Mouse (Mus musculus): ENCODE measurements around the gene Hsd17b1. TPM values are rescaled to one million over a fixed set of nuclear protein-coding genes. Genes with fewer than 3 reads are reported as not detected.

The Hsd17b1 gene
- total and polyA plus RNA-seq, 3 experiments = not detected

- Histone ChIP-seq H3K27ac (ENCODE audit: control insufficient read depth, low read depth, low read length) (no peak overlapping the region), H3K9ac (ENCODE audit: control insufficient read depth, low read depth, low read length, poor library complexity, severe bottlenecking) (no peak overlapping the region), H3K4me1 (ENCODE audit: control insufficient read depth in 1 of 2, insufficient read depth in 2 of 2, low read length in 2 of 2) (peaks cover 12 to 23% of the 10 kb centered on the region in 2 experiments), H3K9me3 (replicated peaks; ENCODE audit: insufficient read depth, low read length) (no peaks in the 10 kb centered on the region), H3K79me2 (ENCODE audit: control insufficient read depth, insufficient read depth, low read length, poor library complexity) (no peaks in the 10 kb centered on the region), H3K36me3 (ENCODE audit: control insufficient read depth in 1 of 2, insufficient read depth in 2 of 2, low read length in 2 of 2) (peaks cover 0 to 16% of the 10 kb centered on the region in 2 experiments; a peak in 2 of 4 replicates), H3K27me3 (ENCODE audit: control insufficient read depth in 1 of 2, insufficient read depth in 2 of 2, low read length in 2 of 2) (no peaks in the 10 kb centered on the region), H3K4me3 (ENCODE audit: control insufficient read depth in 1 of 2, insufficient read depth in 1 of 2, low read depth in 2 of 2, low read length in 2 of 2) (no peak overlapping the region)
- no peak for DNase-seq (ENCODE audit: low read depth, low spot score)
- TF ChIP-seq USF2 (IDR thresholded peaks at IDR 0.05; ENCODE audit: borderline replicate concordance in 1 of 2, insufficient read depth in 1 of 2, low read depth in 1 of 2, low read length in 2 of 2) = no peak
- TF ChIP-seq JUND (IDR thresholded peaks at IDR 0.05; ENCODE audit: low read depth, low read length) = no peak
- TF ChIP-seq USF1 (IDR thresholded peaks at IDR 0.05; ENCODE audit: low read depth, low read length) = no peak
- no peak for TF ChIP-seq UBTF (IDR thresholded peaks at IDR 0.05; ENCODE audit: borderline replicate concordance, insufficient read depth, low read depth, low read length)
- TF ChIP-seq ZMIZ1 (IDR thresholded peaks at IDR 0.05; ENCODE audit: low read depth, low read length) = no peak
- no peak for TF ChIP-seq MEF2A (IDR thresholded peaks at IDR 0.05; ENCODE audit: extremely low read depth, insufficient replicate concordance, low read depth, low read length, poor library complexity, severe bottlenecking)
- no peak for TF ChIP-seq EP300 (IDR thresholded peaks at IDR 0.05; ENCODE audit: low read depth in 1 of 2, low read length in 2 of 2)
- no peak for TF ChIP-seq POLR2AphosphoS2 (IDR thresholded peaks at IDR 0.05; ENCODE audit: low read length)
Observed at GRCm38 (mm10) chr11:101062165-101062884, 15.9 kb upstream of the Hsd17b1 start.

DNA sequence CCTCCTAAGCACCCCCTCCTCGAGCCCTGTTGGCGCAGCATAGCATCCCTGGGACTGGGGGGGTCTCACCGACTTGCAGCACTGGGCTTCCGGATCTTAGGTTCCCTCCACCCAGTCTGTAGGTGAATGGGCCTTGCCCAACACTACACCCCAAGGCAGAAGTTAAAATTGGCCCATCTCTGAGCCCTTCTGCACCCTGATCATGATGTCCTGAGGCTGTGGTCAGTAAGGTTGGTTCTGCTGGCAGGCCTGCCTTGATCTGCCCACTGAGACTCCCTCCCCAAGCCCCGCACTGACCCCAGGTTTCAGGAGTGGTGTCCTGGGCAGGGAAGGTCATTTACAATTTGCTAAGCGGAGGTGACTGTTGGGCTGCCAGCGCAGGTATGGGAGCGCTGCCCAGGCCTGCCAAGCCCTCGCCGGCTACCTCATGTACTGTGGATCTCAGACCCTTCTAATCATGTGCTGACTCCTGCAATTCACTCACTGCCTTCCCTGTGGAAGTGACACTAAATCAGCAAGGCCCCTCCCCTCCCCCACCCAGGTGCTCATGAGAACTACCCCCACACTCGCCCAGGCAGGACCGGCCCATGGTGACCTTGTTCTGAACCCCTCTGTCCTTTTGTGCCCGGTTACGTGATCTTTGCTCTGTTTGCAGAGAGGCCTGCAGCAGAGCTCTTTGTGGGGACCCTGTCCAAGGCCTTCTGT lies 15.1 kb upstream of the Hsd17b1 start:
- H3K4me1 ChIP-seq (ENCODE audit: control insufficient read depth in 1 of 2, insufficient read depth in 2 of 2, low read length in 2 of 2) = peaks cover 12 to 24% of the 10 kb centered on the region in 2 experiments
- H3K4me3 ChIP-seq (ENCODE audit: control insufficient read depth in 1 of 2, insufficient read depth in 1 of 2, low read depth in 2 of 2, low read length in 2 of 2) = no peak overlapping the region
- no peaks in the 10 kb centered on the region for H3K9me3 ChIP-seq (replicated peaks; ENCODE audit: insufficient read depth, low read length)
- TF ChIP-seq UBTF (IDR thresholded peaks at IDR 0.05; ENCODE audit: borderline replicate concordance, insufficient read depth, low read depth, low read length) (no peak), BHLHE40 (IDR thresholded peaks at IDR 0.05; ENCODE audit: borderline replicate concordance, low read depth, low read length) (no peak), ZKSCAN1 (IDR thresholded peaks at IDR 0.05; ENCODE audit: low read depth, low read length) (no peak), MAFK (IDR thresholded peaks at IDR 0.05; ENCODE audit: borderline replicate concordance, low read depth, low read length) (no peak), POLR2AphosphoS5 (IDR thresholded peaks at IDR 0.05; ENCODE audit: borderline replicate concordance, low read depth, low read length) (no peak), SIN3A (IDR thresholded peaks at IDR 0.05; ENCODE audit: low read length) (no peak), ZNF384 (IDR thresholded peaks at IDR 0.05; ENCODE audit: low read depth, low read length) (no peak), USF2 (IDR thresholded peaks at IDR 0.05; ENCODE audit: borderline replicate concordance in 1 of 2, insufficient read depth in 1 of 2, low read depth in 1 of 2, low read length in 2 of 2) (no peak), CHD1 (IDR thresholded peaks at IDR 0.05; ENCODE audit: low read depth, low read length) (no peak), POLR2AphosphoS2 (IDR thresholded peaks at IDR 0.05; ENCODE audit: low read length) (no peak), POLR2A (IDR thresholded peaks at IDR 0.05; ENCODE audit: control insufficient read depth in 1 of 2, insufficient read depth in 1 of 2, low read depth in 1 of 2, low read length in 2 of 2, poor library complexity in 1 of 2) (no peak), EP300 (IDR thresholded peaks at IDR 0.05; ENCODE audit: low read depth in 1 of 2, low read length in 2 of 2) (no peak)
- H3K27me3 ChIP-seq (ENCODE audit: control insufficient read depth in 1 of 2, insufficient read depth in 2 of 2, low read length in 2 of 2) = no peaks in the 10 kb centered on the region
- DNase-seq (ENCODE audit: low read depth, low spot score) = no peak
- peak overlapping the region; percentile 39 for H3K9ac ChIP-seq (ENCODE audit: control insufficient read depth, low read depth, low read length, poor library complexity, severe bottlenecking)
- peak overlapping the region; percentile 67 for H3K27ac ChIP-seq (ENCODE audit: control insufficient read depth, low read depth, low read length)
- H3K36me3 ChIP-seq (ENCODE audit: control insufficient read depth in 1 of 2, insufficient read depth in 2 of 2, low read length in 2 of 2) = peaks cover 0 to 16% of the 10 kb centered on the region in 2 experiments; a peak in 2 of 4 replicates
- no peaks in the 10 kb centered on the region for H3K79me2 ChIP-seq (ENCODE audit: control insufficient read depth, insufficient read depth, low read length, poor library complexity)

Data from MEL (cell line).